Mouse (Mus musculus) bone marrow macrophage, adult 2 months (primary cell): ENCODE data around the gene Gm10306. TPM values are rescaled to one million over a fixed set of nuclear protein-coding genes. Genes with fewer than 3 reads are reported as not detected.

Experiments used
- H3K27ac ChIP-seq: 2 replicates; pipeline ENCODE4 v1.5.1; 2012; ENCODE audit warnings: low read depth, low read length; ENCODE audit not compliant: insufficient read depth
- H3K4me1 ChIP-seq: 2 replicates; pipeline ENCODE4 v1.6.1; 2012; ENCODE audit warnings: low read length; ENCODE audit not compliant: control insufficient read depth, insufficient read depth
- H3K4me3 ChIP-seq: 2 replicates; pipeline ENCODE4 v1.5.1; 2012; ENCODE audit warnings: mild to moderate bottlenecking, low read length, moderate library complexity; ENCODE audit not compliant: insufficient read depth
- CTCF ChIP-seq: IDR thresholded peaks from 2 replicates; pipeline ENCODE4 v1.5.1; 2012; ENCODE audit warnings: low read depth, mild to moderate bottlenecking, low read length, moderate library complexity
- POLR2A ChIP-seq: IDR thresholded peaks from 2 replicates; pipeline ENCODE4 v1.6.1; 2012; ENCODE audit warnings: mild to moderate bottlenecking, low read depth, low read length, borderline replicate concordance
- polyA plus RNA-seq: library from polyadenylated mRNA; stranded (reverse); fragments of >200 nt; gene quantifications from 2 replicates; pipeline ENCODE4 v1.2.4, GENCODE M21; 2012; ENCODE audit not compliant: missing spikeins, insufficient read depth, insufficient read length

The Gm10306 gene
- polyA plus RNA-seq, 1 experiment, result not detected

- Histone ChIP-seq H3K4me3 (no peak overlapping the region), H3K27ac (no peak overlapping the region), H3K4me1 (peaks cover 7% of the 10 kb centered on the region)
- TF ChIP-seq CTCF (no peak), POLR2A (no peak)
Measured at GRCm38 (mm10) chr4:94604452-94605019, 48.2 kb downstream of the Gm10306 start.

DNA sequence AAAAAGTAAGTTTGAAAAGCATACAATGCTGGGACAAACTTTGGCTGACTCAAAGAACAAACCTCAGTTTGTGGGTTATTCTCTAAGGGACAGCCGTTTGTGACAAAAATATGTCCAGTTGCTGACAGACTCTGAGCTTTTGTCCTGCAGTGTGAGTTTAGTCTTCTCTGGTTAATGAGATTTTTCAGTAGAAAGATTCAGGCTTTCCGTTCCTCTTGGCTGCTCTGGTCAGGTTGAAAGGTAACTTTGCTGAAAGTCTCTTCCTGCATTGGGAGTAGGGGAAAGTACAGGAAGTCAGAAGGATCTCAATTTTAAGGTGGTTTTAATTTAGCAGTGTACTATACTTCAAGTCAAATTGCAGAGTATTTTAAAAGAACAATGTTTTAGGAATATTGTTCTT lies 49.2 kb downstream of the Gm10306 start:
- no peak overlapping the region for H3K27ac ChIP-seq
- H3K4me1 ChIP-seq, result peaks cover 5% of the 10 kb centered on the region
- H3K4me3 ChIP-seq, result no peak overlapping the region
- TF ChIP-seq CTCF (no peak), POLR2A (no peak)

Other genes with a start within 250 kb of the Gm10306 start
- 8.9 and 11.9 TPM in 2 replicates for gene Caap1, start 250 bp downstream of the Gm10306 start, polyA plus RNA-seq
- 44.9 and 47.6 TPM in 2 replicates for gene Plaa, start 46.7 kb downstream of the Gm10306 start, polyA plus RNA-seq
- 10.7 and 11.0 TPM in 2 replicates for gene Ift74, start 57.9 kb downstream of the Gm10306 start, polyA plus RNA-seq
- not detected in 2 replicates for gene Lrrc19, start 93.6 kb downstream of the Gm10306 start, polyA plus RNA-seq
- gene Tek, start 182.7 kb downstream of the Gm10306 start, polyA plus RNA-seq, result not detected in 2 replicates